Mouse (Mus musculus) kidney, adult 18-20 months (tissue): ENCODE measurements at regions not wholly inside any gene's neighbourhood (a gene's known extent, or its start where the extent isn't known, plus 50 kb on each side); places are given as distances from the start of the nearest gene placed in this dataset.

Source experiments
- DNase-seq: peaks from one replicate; pipeline ENCODE4 v3.0.0; 2021

DNA sequence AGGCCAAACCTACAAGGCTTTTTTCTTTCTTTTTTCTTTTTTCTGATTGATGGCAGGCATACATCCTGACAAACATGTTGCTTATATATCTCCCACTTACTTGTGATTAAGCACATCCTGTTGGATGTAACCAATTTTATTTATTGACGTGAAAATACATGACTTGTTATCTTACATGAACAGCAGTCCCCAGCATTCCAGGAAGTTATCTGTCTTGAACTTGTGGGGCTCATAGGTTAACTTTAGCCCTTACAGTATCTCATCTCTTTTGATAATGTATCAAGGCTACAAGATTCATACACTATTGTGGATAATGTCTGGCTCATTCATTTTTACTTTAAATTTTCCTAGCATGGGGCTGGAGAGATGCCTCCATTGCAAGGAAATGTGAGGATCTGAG is 852.0 kb upstream of the Agtr1b start:
- DNase-seq = no peak

DNA sequence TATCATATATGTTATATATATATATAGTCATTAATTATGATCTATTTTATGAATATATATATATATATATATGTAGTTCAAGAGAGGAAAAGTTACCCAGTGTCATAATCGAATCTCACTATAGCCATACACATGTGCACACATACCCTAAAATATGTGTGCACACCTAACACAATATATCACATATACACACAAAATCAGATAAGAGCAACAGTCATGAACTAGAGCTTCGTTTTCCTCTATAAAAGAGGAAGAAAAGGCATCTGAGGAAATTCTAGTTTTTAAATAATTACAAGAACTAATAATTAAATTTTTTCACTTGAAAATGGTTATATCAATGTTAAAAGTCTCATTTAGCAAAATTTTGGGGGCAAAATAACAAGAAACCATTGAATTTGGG is 835.3 kb upstream of the Tbl1xr1 start:
- DNase-seq = no peak

DNA sequence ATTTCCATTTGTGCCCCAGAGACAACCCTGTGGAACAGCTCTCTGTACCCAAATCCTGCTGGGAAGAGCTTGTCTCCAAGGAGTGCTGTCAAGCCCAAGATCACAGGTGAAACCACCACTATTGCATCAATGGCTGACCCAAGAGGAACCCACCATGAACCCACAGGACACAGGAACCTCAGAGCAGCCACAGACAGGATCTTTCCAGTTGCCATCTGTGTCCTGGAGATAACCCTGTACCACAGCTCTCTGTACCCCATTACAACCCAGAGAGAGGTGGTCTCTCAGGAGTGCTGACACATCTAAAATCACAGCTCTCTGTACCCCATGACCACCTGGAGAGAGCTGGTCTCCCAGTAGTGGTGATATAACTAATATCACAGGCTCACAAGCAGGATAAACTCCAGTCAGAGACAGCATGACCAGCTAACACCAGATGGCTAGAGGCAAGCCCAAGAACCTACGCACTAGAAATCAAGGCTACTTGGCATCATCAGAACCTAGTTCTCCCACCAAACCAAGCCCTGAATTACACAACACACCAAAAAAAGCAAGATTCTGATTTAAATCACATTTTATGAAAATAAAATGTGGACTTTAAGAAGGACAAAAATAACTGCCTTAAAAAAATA is 820.2 kb upstream of the Tbl1xr1 start:
- DNase-seq = no peak

DNA sequence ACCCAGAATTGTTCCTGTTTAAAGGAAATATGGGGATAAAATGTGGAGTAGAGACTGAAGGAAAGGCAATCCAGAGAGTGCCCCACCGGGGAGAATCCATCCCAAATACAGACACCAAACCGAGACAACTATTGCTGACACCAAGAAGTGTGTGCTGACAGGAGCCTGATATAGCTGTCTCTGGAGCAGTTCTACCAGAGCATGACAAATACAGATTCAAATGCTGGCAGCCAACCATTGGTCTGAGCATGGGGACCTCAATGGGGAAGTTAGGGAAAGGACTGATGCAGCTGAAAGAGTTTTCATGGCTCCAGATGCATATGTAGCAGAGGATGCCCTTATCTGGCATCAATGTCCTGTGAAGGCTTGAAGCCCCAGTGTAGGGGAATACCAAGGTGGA is 813.1 kb upstream of the Tbl1xr1 start:
- no peak for DNase-seq

DNA sequence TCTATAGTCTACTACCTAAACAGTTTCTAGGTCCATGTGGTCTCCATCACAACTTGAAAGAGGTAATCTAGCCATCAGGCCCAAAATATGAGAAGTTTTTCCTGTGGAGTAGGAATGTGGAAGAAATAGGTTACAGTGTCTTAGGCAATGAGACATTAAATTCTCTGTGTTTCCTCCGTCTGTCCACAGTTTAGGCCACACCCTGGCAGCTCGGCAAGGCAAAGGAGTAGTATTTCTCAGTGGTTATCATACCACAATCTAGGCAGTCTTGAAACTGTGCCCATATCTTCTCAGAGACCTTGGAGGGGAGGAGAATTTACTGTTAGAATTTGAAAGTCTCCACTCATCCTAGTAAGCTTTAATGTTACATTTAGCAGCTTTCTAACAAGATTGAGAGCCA is 811.0 kb upstream of the Tbl1xr1 start:
- no peak for DNase-seq

DNA sequence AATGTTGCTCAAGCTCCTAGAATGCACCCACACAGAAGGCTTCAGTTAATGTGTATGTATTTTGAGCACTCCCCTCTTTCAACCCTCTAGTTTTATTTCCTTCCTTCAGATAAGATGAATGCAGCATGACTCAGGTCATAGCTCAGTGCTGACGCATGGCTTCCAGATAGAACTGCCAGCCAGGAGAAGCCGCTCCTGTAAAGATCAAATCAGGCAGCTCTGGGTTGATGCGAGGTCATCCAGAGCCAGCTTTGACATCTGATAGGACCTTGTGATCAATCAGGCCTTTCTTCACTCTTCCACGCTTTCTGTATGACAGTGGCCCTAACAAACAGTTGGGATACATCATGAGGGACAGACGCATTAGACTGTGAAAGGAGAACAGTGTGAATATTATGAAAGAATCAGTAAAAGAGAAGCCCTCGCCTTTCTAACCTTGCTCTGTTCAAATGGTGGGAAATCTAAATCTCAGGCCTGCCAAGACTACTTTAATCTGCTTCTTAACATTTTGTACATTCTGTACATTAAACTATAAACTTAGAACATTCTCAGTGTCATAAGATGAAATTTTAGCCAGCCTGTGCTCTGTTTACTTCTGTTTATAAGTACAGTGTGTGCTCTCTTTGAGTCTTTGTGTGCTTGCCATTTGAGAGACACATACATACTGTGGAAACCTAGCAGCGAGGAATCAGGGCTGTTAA is 807.9 kb upstream of the Tbl1xr1 start:
- no peak for DNase-seq

DNA sequence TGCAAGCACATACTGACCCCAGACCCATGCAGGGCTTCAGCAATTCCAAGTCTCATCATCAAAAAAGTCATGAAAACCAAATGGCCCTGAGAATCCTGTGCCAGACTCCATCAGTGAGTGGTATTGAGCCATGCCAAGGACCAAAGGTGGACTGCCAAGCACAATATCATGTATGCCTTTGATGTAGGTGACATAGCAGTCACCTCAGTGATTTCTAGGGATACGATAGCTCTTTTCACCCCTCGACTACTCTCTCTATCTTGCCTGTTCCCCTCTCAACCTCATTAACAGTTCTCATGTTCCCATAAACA is 807.4 kb upstream of the Tbl1xr1 start:
- no peak for DNase-seq

DNA sequence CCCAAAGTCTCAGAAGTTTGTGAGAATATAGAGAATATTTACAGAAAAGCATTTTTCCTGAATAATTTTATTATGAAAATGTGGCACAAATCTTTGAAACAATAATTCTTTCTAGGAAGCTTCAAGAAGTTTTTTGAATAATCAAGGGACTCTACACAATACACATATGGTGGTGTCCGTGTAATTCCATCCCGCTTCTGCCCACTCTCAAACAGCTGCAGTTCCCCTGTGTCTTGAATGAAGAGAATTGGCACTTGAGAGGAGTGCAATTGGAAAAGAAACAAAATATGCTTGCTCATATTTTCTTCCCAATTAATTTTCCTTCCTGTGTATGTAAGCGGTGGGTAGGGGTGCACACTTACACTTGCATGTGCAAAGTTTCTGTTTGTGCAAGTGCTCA is 805.7 kb upstream of the Tbl1xr1 start:
- DNase-seq = no peak

DNA sequence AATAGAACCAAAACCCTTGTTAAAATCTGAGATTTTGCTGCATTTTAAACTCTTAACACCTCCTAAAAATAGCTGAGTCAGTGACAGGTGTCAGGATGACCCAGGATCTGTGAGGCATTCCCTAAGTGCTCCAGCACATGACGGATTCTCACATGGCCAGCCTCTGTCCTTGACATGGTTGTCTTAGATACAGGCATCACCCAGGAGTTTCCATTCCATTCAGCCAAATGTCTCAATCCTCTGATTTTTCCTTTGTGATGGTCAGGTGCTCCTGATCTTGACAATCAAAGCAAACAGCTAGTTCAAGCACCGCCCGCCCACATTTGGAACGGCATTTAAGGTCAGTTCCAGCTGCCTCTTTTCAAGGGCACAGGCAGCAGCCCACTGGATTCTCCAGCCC is 804.2 kb upstream of the Tbl1xr1 start:
- no peak for DNase-seq

DNA sequence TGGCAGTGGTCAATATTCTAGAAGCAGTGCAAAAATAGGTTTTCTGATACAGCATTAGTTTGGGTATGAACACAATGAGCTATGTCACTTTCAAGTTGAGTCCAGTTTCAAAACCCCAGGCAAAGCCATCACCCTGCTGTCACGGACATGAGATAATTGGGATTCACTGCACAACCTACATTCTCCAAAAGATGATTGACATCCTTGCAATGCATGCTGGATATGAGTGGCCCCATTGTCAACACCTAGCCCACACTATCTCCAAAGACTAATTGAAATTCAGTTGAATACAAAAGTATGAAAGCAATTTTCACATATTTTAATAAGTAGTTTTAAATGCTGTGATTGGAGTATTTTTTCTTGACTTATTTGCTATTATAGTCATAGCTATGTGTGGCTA is 783.7 kb upstream of the Tbl1xr1 start:
- DNase-seq = no peak

DNA sequence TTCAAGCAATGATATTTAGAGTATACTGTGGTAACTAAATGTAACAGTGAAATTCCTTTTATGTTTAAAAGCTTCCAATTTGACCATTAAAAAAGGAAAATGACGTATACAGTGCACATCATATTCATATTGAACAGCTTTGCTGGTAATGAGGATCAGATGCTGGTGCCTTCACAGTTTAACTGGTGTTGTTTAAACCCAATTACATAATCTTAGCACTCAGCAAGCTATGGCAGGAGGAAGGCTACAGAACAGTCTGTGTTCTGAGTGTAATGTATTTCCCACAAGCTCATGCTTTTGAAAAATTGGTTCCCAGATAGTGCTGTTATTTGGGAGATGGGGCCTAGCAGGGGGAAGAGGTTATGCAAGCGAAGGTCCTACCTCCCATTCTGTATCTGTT is 783.1 kb upstream of the Tbl1xr1 start:
- no peak for DNase-seq

DNA sequence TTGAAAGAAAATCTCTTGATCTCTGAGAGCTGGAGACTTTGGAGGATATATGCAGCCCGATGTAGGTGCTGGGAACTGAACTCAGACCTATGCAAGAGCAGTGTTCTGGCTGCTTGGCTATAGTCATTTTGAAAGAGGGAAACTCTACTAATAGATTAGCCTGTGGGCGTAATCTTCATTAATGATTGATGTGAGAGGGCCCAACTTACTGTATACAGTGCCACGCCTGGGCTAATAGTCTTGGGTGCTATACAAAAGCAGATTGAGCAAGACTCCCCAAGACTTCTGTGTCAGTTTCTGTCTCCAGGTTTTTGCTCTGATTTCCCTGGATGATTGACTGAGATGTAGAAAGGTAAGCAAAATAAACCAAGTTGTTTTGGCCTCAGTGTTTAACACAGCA is 781.7 kb upstream of the Tbl1xr1 start:
- DNase-seq = no peak

DNA sequence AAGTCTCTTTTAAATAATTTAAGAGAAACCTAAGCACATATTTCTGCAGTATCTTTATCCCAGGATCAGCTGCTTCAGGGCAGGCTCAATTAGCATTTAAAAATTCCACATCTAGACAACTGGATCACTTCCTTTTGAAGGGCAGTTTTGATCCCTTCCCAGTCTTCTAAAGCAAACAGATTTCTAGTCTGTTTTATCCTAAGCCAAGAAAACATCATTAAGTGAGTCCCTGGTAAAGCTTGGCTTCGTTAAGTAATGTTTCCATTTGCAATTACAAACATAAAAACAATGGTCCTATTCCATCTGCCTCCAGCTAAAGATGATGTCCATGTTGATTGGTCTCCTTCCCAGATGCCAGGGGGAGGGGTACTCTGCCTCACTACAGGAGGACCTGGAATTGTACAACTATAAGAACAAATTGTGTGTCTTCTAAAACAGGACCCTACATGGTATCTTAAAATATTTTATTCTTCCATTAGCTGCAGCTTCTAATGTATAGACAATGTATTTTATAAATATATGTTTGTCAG is 779.8 kb upstream of the Tbl1xr1 start:
- no peak for DNase-seq

DNA sequence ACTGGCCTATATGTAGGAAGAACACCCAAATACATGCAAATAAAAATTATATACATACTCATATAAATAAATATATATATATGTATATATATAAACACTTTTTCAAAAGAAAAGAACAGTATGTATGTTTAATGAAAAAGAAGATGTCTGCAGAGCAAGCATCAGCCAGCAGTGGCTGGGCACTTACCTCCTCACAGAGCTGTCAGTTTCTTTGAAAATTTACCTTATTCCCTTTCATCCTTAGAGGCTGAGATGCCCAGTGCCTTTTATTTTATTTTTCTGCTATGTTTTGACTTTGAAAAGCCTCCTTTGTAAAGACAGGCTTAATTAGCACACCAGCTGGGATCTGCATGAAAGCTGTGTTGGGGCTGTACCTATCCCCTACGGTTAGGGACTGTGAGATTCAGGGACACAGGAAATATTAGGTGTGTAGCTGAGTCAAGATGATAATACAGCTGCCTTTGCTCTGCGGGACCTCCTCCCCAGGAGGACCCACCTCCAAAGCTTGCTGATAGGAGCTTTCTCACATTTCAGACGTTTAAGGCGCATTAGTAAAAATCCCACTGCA is 751.0 kb upstream of the Tbl1xr1 start:
- no peak for DNase-seq

DNA sequence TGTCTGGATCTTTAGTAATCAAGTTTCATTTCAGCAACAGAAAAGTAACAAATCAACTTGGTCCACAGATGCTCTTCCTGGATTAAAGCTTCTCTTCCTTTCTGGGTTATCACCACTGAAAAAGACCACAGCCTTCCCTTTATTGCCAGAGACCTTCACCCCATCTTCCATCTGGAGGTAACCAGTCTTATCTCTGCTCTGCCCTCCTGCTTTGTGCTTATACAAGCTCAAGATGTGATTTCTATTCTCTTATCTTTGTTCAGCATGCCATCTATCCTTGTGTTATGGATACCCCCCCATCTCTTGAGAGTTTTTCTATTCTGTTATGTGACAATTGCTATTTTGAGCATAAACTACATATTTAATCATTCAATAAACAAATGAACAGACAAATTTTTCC is 734.5 kb upstream of the Tbl1xr1 start:
- no peak for DNase-seq

DNA sequence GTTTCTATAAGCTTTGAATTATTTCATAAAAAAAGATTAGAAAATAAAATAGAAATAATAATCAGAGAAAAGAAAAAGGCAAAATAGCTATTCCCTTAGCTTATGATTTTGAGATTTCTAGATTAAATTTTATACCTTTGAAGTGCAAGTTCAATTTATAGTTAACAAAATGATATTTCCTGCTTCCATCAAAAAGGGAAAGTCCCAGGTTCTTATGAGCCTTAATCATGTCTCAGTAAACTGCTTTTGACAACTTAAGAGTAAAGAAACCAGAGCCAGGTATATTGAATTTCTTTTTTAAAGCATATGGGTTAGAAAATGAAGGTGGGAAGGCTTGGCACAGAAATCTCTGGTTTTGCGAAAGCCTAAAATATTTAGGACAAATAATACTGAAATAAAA is 733.4 kb upstream of the Tbl1xr1 start:
- DNase-seq = no peak

DNA sequence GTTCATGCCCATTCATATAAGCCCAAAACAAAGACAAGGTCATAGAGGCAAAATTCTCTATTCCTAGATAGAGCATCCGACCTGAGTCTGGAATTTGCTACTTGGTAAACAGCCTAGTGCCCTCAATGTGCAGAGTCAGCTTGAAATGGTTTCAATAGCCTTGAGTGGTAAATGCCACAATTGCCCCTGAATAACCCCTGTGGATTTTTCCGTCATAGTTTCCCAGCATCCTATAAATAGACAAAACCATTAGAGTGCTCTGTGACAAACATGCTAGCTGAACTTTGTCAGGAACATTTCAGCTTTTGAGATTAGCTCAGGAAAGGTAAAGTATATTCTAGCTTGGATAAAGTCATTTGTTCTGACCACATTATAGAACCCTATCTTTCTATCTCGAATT is 727.0 kb upstream of the Tbl1xr1 start:
- no peak for DNase-seq

DNA sequence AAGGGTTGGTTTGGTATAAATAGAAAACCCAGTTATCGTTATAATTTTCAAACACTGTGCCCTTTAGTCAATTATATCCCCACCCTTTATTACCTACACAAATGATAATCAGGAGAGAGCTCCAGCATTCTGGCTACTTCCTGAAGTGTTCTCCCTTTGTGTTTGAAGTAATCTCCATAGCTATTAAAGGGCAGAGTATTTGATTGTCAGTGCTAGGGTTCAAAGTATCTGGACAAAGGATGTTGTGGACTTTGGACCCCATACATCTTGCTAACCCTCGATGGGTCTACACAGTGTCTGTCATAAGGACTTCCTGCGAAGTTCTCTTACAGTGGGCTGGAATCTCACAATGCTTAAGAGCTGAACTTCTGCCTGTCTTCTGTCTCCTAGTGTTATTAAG is 720.3 kb upstream of the Tbl1xr1 start:
- DNase-seq = no peak

DNA sequence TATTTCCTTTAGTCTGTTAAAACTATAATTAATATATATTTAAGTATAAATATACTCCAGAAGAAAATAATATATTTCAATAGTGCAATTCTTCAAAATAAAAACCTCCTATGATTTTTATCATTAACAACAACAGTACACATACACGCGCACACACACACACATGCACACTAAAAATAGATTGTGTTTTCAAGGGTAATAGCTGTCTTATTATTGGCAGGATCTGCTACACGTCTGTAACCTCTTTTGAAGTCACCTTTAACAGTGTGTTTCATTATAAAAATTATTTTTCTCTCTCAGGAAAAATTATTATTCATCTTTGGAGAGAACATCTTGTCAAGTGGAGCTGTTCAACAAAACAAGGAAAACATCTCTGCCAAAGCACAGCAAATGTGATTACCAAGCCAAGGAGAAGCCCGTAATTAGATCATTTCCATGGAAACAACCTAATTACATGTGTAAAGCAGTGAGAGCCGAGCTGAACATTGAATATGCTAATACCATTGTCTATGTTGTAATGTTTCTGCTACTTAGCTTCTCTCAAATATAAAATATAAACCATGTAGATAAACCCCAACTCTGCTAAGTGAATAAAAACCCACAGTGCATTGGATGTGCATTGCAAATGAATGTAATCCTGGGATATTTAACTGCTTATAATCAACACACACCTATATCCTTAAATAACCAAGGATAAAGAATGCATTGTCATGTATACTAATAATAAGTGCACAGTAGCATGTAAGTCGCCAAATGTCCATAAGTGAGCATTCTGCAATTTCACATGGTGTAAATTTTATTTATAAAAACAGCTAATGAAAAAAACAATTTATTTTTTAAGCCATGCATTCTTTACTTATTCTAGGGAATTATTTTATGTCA is 719.4 kb upstream of the Tbl1xr1 start:
- DNase-seq = no peak

DNA sequence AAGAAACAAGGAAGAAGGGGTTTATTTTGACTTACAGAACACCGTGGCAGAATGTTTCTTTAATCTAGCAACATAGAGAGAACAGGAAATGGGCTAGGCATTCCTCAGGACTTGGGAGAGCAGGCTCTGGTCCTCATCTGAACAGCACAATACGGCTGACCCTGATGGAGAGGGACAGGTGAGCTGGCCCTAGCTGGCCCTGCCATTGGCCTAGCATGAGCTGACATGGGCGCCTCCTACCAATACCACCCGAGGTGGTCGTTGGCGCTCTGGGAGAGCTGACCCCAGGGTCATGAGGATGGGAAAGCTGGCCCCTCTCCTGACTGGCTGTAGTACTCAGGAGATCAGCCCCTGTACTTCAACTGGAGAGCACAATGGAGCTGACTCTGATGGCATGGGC is 718.4 kb upstream of the Tbl1xr1 start:
- DNase-seq = no peak

DNA sequence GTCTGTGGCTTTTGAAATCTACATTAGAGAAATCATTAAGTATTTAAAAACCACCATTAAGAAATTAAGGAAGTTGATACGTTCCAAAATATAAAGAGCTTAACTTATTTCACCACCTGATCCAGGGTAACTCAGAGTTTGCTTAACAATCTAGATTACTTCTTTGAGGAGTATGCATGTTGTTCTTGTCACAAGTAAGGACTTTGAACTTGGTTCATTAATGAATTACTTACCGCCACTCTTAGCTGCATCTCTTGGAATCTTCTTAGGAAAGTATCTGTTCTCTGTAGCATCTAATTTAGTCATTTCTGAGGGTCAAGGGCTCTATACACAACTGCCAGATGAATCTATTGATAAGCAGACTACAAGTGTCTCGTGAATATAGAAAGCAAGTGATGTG is 715.4 kb upstream of the Tbl1xr1 start:
- no peak for DNase-seq

DNA sequence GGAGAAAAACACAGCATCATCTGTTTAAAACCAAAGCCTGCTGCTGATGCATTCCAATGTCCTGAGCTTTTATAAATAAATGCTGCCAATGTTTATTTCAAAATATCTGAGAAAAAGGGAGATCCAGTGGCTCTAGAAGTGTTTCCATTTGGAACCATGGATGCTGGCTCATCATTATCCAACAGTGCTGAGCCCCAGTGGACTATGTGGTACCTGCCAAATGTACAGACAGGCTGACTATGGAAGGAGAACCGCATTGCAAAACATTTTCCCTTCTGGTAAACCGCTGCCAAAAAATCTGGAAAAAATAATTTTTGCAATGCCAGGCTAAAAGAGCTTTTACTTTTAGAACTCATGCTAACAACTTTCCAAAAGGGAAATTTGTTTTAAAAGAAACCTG is 696.6 kb upstream of the Tbl1xr1 start:
- no peak for DNase-seq

DNA sequence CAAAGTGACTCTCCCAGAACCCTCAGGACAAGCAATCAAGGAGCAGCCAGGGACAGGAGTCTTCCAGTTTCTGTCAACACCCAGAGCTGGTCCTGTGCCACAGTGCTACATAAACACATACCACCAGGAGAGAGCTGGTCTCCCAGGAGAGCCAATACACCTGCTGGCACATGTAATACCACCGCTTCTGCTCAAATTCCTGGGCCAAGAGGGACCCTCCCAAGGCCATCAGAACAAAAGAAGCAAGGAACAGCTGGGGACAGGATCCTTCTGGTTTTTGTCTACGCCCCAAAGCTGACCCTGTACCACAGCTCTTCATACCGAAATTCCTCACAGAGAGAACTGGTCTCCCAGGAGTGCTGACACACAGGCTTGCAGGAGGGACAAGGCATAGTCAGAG is 695.4 kb upstream of the Tbl1xr1 start:
- DNase-seq = no peak

DNA sequence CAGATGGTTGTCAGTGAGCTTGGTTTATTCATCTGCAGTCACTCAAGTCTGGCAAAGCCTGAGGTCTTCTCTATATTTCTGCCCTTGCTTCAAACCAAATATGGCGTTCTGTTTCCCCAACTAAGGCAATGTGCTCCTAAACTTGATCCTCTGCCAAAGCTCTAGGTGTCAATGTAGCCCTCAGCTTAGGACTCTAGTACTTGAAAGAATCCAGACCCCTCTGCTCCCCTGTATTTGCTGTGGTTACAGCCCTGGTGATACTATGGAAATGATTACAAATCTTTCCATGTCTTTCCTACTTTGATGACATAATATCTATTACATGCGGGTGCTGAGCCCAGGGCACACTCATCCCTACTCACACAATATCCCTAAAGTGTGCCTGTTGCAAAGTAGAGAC is 672.9 kb upstream of the Tbl1xr1 start:
- DNase-seq = no peak
